Mouse (Mus musculus) liver, postnatal 0 days (tissue): ENCODE data around the gene Fbxl4.

Experiments used
- CTCF ChIP-seq: sonication (generic); IDR thresholded peaks from 2 replicates; pipeline ENCODE4 v1.5.1; 2016; ENCODE audit warnings: antibody characterized with exemption, low read depth
- EP300 ChIP-seq: IDR thresholded peaks from 2 replicates; pipeline ENCODE4 v1.6.1; 2016; ENCODE audit warnings: antibody characterized with exemption, low read depth, mild to moderate bottlenecking

- no peak for TF ChIP-seq EP300
- TF ChIP-seq CTCF: no peak
These were observed 14.3 kb upstream of the Fbxl4 start for GRCm38 (mm10) chr4:22342816-22343573.
